Mouse (Mus musculus) thymus, postnatal 10 days (tissue): ENCODE data around the gene Pigv.

ENCODE experiments used
- DNase-seq, 2 experiments: peaks; one replicate each; pipeline ENCODE4 v3.0.0; 2021; ENCODE audit warnings: low spot score in 2 of 2

Pigv gene

GRCm38 (mm10) chr4:133671881-133672844 is at the start of gene Pigv:
Gene Pigv (minus strand): TSS chr4:133672647.
- peak; percentile 85 to 97 for DNase-seq

DNA sequence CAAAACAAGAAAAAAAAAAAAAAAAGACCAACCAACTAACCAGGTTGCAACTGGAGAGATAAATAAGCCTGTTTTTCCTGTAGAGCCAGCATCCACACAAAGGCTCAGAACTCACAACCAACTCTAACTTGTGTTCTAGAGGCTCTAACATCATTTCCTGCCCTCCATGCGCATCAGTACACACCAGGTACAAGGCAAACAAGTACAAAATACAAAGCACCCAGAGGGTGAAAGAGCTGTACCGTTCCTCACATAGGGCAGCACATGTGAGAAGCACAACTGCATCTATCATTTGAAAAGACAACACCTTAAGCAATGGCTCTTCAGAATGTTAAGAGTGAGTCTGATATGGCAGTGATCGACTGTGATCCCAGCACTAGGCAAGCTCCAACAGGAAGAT is 47.3 kb upstream of the Pigv start:
- no peak for DNase-seq

GRCm38 (mm10) chr4:133712755-133713154 is 40.3 kb upstream of the Pigv start:
- no peak for DNase-seq

DNA sequence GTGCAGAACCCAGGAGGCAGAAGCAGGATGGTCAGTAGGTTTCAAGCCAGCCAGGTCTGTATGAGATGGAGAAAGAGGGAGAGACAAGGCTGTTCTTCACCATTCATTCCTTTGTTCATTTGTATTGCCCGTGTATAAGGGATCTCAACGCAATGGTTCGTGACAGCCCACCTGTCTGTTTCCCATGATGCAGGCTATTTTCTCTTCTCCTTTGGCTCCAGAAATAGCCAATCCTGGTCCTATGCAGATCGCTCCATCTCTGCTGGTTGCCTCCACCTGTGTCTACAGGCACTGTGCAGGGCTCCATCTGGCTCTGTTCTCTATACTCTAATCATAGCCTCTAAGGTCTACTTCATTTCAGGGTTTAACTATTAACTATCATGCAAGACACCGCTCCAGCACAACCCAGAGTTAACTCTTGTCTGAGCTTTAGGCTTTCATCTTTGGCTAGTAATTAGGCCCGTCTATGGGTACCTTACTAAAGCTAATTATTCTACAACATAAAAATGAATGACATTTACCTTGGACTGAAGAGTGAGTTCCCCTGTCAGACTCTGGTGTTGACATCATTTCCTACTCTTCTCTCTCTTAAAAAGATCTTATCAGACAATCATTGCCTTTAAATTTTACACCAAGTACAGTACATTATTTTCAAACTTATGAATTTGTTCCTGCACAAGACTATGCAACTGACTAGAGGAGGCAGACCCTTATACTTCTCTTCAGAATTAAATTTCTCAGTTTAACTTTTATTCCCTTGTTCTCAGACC is 39.0 kb upstream of the Pigv start:
- no peak for DNase-seq

DNA sequence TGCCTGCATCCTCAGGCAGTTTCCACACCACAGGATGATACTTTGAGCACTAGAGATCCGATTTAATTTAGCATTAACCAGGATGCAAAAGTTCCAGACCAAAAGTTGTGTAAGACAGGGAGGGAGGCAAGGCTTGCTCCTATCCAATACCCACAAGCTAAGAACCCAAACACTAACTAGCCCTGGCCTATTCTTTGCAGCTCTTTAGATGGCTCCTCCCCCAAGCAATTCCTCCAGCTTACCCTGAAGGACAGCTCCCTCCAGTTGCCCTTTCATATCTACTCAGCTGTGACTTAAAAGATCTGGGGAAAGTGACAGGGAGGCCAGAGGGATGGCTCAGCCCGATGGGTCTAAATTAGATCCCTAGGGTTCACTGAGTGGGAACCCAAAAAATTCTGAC is 36.9 kb upstream of the Pigv start:
- DNase-seq = no peak

GRCm38 (mm10) chr4:133707464-133707863 is 35.0 kb upstream of the Pigv start:
- no peak for DNase-seq

- peak; percentile 69 to 78 for DNase-seq
Measured at GRCm38 (mm10) chr4:133706956-133707355, 34.5 kb upstream of the Pigv start.

GRCm38 (mm10) chr4:133705062-133705461 is 32.6 kb upstream of the Pigv start:
- DNase-seq = no peak

- no peak for DNase-seq
Measured at GRCm38 (mm10) chr4:133700905-133701368, 28.5 kb upstream of the Pigv start.

DNA sequence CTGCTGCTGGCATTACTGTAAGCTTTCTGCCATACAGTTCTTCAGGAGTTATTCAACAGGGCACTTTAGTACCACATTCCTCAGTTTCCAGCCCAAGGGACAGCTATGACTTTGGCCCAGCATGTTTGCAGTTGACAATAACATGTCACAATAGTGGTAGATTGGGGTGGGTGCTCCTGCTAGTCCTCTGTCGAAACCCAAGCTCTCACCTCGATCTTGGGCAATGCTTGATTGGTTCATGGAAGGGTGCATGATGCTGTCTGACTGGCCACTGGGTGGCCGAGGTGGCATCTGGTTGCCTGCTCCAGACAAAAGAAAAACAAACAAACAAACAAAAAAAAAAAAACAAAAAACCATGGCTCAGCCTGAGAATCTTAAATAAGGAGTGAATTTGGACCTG is 22.9 kb upstream of the Pigv start:
- DNase-seq = no peak

DNA sequence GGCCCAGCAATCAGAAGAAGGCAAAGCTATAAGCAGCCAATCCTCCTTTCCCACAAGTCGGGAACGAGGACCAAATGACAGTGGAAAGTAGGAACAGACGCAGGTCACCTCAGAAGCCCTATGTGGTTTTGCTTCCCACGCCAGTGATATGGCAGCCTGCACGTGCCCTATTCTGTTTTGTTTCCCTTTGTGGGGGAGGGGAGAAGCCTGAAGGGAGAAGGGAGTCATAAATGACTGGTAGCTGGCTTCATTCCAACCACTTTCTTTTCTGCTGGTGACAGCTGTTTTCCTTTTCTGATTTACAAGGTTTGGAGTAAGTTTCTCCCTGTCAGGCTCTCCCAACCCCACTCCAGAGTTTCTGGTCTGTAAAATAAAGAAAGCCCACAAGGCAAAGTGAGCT is 17.8 kb upstream of the Pigv start:
- no peak for DNase-seq

DNA sequence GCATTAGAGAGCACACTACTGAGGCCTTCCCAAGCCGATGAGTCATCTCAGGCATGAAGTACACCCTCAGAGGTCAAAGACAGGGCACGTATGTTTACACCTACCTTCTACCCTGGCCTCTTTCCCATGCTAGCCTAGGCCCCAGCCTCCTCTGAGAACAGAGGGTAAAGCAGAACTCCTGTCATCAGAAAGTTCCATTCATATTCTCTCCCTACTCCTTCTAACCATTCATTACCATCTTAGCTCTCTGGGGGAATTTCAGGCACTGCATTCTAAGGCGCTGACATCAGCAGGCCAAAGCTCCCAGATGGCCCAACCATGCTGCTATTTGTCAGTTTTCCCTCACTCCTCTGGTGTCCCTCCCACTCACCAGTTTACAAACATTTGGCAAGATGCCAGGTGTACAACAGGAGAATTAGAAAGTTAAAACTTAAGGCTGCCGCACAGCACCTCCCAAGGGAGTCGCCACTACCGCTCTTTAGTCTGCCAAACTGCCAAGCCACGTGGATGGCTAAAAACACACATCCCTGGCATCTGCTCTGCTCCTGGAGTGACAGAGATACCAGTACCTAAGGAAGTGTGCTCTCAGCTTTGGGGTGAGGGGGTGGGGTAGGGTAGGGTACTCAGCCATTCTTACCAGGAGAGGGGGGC is 16.1 kb upstream of the Pigv start:
- no peak for DNase-seq

DNA sequence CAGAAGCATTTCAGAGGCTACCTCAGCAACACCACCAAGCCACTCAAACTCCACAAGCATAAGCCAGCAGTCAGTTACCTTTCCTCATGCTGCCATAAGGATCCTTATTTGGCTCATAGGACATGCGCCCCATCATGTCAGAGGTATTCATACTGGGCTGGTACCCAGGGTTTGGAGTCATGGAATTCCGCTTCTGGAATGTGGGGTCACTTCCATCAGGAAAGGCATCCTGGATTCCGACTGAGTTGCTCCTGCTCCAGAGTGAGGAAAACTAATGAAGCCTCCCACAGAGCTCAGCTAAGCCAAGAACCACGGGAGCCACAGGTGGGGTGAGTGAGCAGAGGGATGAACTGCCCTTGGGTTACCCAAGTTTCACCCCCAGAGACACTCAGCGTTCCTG is 14.7 kb upstream of the Pigv start:
- no peak for DNase-seq

DNA sequence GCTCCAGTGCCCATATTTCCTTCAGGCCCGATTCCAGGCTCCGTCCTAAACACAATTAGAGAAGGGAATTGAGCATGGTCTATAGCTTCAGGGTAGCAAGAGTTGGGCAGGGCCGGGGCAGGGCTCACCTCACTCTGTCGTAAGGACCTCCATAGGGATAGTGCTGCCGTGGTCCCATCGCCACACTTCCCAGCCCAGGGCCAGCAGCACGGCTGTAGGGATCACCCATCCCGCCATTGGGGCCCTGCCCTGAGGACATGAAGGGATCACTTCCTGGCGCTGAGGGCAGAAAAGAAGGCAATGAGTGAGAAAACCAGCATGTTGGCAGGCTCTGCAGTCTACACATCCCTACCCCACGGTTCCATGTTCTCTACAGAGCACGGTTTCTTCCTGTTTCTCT is 14.1 kb upstream of the Pigv start:
- no peak for DNase-seq

GRCm38 (mm10) chr4:133680206-133680786 is 7.8 kb upstream of the Pigv start:
- no peak for DNase-seq

GRCm38 (mm10) chr4:133679629-133680028 is 7.2 kb upstream of the Pigv start:
- DNase-seq = no peak

DNA sequence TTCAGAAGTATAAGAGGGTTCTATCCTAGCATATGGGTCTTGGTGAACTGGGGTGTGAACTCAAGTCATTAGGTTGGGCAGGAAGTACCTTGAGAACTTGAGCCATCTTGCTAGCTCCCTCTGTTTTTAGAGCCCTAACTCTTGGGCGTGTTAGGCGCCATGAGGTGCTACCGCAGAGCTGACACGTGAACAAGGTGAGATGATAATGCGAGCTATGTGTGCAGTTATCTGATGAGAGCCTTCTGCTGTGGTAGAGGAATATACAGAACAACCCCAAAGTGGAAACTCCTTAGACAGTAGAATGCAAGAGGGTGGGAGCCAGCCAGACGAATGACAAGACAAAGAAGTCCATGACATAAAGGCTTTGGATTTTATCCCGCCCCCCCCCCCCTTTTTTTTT is 4.8 kb upstream of the Pigv start:
- DNase-seq = no peak

GRCm38 (mm10) chr4:133676189-133676588 is 3.7 kb upstream of the Pigv start:
- no peak for DNase-seq

GRCm38 (mm10) chr4:133675594-133676016 is 3.2 kb upstream of the Pigv start:
- no peak for DNase-seq

GRCm38 (mm10) chr4:133674331-133674695 is 1.9 kb upstream of the Pigv start:
- no peak for DNase-seq

DNA sequence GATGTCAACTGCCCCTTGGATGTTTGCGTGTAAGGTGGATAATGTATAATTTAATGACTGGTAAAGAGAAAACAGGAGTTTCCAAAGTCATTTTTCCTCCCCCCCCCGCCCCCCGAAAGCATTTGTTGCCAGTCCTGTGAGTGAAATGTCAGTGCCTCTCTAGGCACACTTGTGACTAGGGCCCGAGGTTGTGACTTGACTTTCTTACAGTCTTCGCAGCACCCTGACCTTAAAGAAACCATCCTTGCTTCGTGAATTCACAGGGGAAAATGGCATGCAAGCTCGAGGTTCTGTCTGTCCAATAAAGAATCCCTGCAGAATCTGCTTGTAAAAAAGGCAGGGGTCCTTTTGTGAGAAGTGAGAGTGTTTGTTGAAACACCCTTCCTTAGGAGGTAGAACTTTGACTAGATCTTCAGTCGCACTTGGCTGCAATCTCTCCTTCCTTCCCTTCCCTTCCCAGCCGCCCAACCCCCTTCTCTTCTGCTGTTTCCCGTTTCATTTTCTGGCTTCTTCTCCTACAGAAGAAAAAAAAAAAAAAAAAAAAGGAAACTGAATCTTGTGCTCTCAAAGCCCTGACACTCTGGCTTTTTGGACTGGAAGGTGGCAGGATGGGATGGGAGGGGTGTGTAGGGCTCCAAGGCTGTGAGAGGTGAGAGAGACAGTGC is 1.4 kb upstream of the Pigv start:
- DNase-seq = no peak
